Mouse (Mus musculus): ENCODE data around the gene Trpv1.

GRCm38 (mm10) chr11:73222846-73223245 lies 11.2 kb upstream of the Trpv1 start:
- TF ChIP-seq EP300 (IDR thresholded peaks at IDR 0.05; ENCODE audit: low read depth) (no peak), CTCF (IDR thresholded peaks at IDR 0.05; ENCODE audit: low read depth) (no peak)

Data from liver, embryonic 14.5 days (tissue).